Mouse (Mus musculus) spleen, embryonic (tissue): Measurements from ENCODE around the gene Net1.
"Not testable (repeated sequence)": the region's sequence is repeated elsewhere in the genome, so short reads cannot be mapped to it uniquely, and the experiment has no call there.

Source experiments
- CTCF ChIA-PET: fragments of 350-600 bp; sonication (Branson Sonifier 250); formaldehyde crosslinking; loops from one replicate; lab custom pipeline; 2022; lab: Charles Lee

Gene Net1

GRCm38 (mm10) chr13:3833644-3834043 is 84.4 kb downstream of the Net1 start:
- CTCF ChIA-PET, result not testable (repeated sequence)

- CTCF ChIA-PET, result no interaction called here
These were observed 85.6 kb downstream of the Net1 start for GRCm38 (mm10) chr13:3832450-3832849.
